Mouse (Mus musculus): Measurements from ENCODE around the gene Mptx1.
"Not testable (repeated sequence)": the region's sequence is repeated elsewhere in the genome, so short reads cannot be mapped to it uniquely, and the experiment has no call there.

Gene Mptx1

DNA sequence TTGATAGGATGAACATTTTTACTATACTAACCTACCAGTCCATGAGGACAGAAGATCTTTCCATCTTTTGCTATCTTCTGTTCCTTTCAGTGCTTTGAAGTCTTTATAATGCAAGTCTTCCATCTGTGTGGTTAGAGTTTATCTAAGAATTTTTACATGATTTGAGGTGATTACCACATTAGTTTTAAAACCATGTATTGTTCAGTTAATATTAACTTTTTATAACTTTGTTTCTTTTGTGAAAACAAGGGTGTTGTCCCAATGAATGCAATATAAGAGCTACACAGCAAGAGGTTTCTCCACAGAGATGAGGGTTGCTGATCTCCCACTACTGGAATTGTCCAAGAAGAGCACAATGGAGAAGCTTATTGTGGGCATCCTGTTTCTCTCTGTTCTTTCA, at the start of gene Mptx1:
TSS of gene Mptx1 (plus strand) at position 301 of the 400 bp plus-strand sequence.
- H3K36me3 ChIP-seq (ENCODE audit: control insufficient read depth, insufficient read depth, low read length, poor library complexity, severe bottlenecking) = no peaks in the 10 kb centered on the region
- H3K27me3 ChIP-seq (ENCODE audit: control insufficient read depth, insufficient read depth, low read length, poor library complexity, severe bottlenecking) = no peaks in the 10 kb centered on the region
- DNase-seq (ENCODE audit: low read depth, low spot score) = no peak

DNA sequence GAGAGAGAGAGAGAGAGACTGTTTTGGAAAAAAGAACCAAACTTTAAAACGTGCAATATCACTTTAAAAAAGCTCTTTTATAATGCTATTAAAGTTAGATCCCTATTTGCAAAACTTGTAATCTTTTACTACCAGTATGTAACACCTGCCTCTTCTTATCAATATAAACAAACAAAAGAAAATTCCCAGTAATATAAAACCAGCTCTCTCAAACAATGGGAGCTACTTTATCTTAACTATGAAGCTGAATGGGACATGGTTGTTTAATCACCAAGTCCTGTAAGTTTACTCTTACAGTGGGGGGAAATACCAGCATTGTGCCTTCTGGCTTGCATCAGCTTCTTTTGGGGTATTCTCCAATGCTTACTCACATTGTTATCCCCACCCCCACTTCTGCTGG, 27.2 kb upstream of the Mptx1 start:
- Histone ChIP-seq H3K27me3 (ENCODE audit: control insufficient read depth, insufficient read depth, low read length, poor library complexity, severe bottlenecking) (no peaks in the 10 kb centered on the region), H3K36me3 (ENCODE audit: control insufficient read depth, insufficient read depth, low read length, poor library complexity, severe bottlenecking) (no peaks in the 10 kb centered on the region)
- DNase-seq (ENCODE audit: low read depth, low spot score) = no peak

DNA sequence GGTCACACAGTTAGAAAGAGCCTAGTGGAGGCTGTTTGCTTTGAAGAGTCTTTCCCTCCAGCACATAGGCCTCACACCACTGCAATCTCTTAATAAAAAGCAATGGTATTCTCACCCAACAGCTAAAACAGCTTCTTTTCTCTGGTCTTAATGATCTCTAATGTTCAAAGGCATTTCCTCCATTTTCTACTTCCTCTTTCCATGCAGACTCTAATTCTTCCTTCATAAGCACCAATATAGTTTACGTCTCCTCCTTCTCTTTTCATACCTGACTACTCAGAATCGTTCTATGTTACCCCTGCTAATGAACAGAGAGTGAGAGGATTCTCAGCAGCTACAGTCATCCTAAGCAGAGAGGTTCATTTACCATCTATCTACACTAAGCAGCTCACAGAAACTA, 13.0 kb upstream of the Mptx1 start:
- no peak for DNase-seq (ENCODE audit: low read depth, low spot score)
- H3K36me3 ChIP-seq (ENCODE audit: control insufficient read depth, insufficient read depth, low read length, poor library complexity, severe bottlenecking) = no peaks in the 10 kb centered on the region
- no peaks in the 10 kb centered on the region for H3K27me3 ChIP-seq (ENCODE audit: control insufficient read depth, insufficient read depth, low read length, poor library complexity, severe bottlenecking)

DNA sequence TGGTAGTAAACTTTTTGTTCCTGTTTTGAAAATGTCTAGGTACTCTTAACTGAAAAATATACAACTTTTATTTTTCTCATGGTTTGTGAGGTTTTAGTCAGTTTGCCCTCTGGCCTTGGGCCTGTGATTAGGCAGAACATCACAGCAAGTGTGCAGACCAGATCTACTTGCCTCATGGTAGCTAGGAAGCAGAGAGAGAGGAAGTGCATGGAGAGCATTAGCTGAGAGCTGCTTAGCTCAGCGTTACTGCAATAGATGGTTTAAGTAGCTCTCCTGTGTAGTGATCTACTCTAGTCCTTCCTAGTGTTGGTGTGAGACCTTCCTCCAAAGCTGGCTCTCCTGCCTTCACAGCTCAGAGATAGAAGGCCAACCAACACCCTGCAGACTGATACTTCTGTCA, 23.3 kb downstream of the Mptx1 start:
- H3K36me3 ChIP-seq (ENCODE audit: control insufficient read depth, insufficient read depth, low read length, poor library complexity, severe bottlenecking); DNase-seq (ENCODE audit: low read depth, low spot score); H3K27me3 ChIP-seq (ENCODE audit: control insufficient read depth, insufficient read depth, low read length, poor library complexity, severe bottlenecking): not testable (repeated sequence)

DNA sequence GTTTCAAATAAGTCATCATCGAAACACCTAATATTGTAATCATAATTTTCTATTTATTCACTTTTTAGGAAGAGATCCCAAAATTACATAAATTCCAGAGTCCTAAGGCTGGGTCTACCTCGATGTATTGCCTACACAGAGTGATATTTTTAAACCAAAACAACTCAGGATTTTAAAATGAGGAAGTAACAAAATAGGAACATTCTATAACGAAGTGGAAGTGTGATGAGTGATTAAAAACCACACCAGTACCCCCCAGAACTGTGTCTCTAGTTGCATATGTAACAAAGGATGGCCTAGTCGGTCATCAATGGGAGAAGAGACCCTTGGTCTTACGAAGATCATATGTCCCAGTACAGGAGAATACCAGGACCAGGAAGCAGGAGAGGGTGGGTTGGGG, 24.3 kb downstream of the Mptx1 start:
- Histone ChIP-seq H3K36me3 (ENCODE audit: control insufficient read depth, insufficient read depth, low read length, poor library complexity, severe bottlenecking) (no peaks in the 10 kb centered on the region), H3K27me3 (ENCODE audit: control insufficient read depth, insufficient read depth, low read length, poor library complexity, severe bottlenecking) (no peaks in the 10 kb centered on the region)
- DNase-seq (ENCODE audit: low read depth, low spot score) = no peak

DNA sequence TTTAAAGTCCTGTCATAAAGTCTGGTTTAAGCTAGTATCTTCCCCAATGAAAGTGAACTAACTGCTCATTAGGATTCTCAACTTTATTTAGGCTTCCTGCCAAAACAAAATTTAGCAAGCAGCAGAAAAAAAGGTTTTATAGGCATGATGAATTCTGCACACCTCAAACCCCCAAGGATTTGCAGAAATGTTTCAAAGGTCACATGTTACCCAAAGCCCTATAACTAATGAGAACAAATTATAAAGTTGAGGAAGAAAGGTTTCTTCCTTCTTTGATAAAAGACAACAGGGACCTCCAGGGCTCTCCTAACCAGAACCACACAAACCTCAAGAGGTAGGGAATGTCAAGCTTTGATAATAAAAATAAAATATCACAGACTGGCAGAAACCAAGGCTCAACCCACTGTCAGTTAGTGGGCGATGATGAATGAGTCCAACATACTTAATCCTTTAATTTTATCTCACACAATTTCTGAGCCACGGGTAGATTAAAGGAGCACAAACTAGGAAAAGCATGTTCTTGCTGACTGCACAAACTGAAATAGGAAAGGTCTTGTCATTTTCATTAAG, 34.6 kb downstream of the Mptx1 start, which contains the start of gene Olfr417:
TSS of gene Olfr417 (plus strand) at position 241 of the 570 bp plus-strand sequence.
- Histone ChIP-seq H3K36me3 (ENCODE audit: control insufficient read depth, insufficient read depth, low read length, poor library complexity, severe bottlenecking) (no peaks in the 10 kb centered on the region), H3K27me3 (ENCODE audit: control insufficient read depth, insufficient read depth, low read length, poor library complexity, severe bottlenecking) (no peaks in the 10 kb centered on the region)
- DNase-seq (ENCODE audit: low read depth, low spot score) = no peak

DNA sequence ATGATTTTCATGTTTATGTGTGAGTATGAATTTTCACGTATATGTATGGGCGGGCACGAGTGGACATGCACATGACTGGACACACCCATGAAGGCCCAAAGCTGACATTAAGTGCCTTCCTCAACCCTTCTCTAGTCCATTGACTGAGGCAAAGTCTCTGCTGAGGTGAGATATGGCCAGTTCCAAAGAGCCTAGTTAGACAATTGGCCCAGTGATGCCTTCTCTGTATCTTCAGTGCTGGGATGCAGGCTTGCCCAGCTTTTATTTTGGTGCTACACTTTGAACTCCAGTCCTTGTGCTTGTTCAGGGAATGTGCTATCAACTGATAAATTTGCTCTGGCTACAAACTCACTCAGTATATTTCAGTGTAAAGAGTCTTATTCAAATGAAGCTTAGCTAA, 43.5 kb downstream of the Mptx1 start:
- Histone ChIP-seq H3K27me3 (ENCODE audit: control insufficient read depth, insufficient read depth, low read length, poor library complexity, severe bottlenecking) (no peaks in the 10 kb centered on the region), H3K36me3 (ENCODE audit: control insufficient read depth, insufficient read depth, low read length, poor library complexity, severe bottlenecking) (no peaks in the 10 kb centered on the region)
- DNase-seq (ENCODE audit: low read depth, low spot score) = no peak

All from splenic B cell, adult 2 months (primary cell).